Mouse (Mus musculus): ENCODE data around the gene Il22ra1.

- TF ChIP-seq POLR2A (IDR thresholded peaks at IDR 0.05; ENCODE audit: low read depth, low read length) (no peak), CTCF (IDR thresholded peaks at IDR 0.05; ENCODE audit: extremely low read depth, insufficient read depth, insufficient read length, insufficient replicate concordance) (no peak)
Observed at GRCm38 (mm10) chr4:135736903-135737302, 8.9 kb downstream of the Il22ra1 start.

All from spleen, adult 2 months (tissue).